Mouse (Mus musculus) ES-E14 (cell line): ENCODE results near the gene Xrcc5. TPM values are rescaled to one million over a fixed set of nuclear protein-coding genes. Genes with fewer than 3 reads are reported as not detected.

ENCODE experiments used
- DNase-seq: peaks from one replicate; pipeline ENCODE4 v3.0.0-alpha.2; 2013; ENCODE audit warnings: low read depth, low spot score
- H3K27ac ChIP-seq: 2 replicates; pipeline ENCODE4 v1.5.1; 2012; ENCODE audit warnings: low read depth, mild to moderate bottlenecking, low read length, moderate library complexity, mixed read lengths; ENCODE audit not compliant: poor library complexity, insufficient read depth, severe bottlenecking
- H3K36me3 ChIP-seq: 2 replicates; pipeline ENCODE4 v1.6.1; 2012; ENCODE audit warnings: mild to moderate bottlenecking, low read length, moderate library complexity, mixed read lengths; ENCODE audit not compliant: control insufficient read depth, poor library complexity, insufficient read depth, severe bottlenecking
- H3K4me1 ChIP-seq, 2 experiments: fragments of 150-350 bp in 1 of 2; sonication (generic) in 1 of 2; 2 replicates each; pipeline ENCODE4 v1.6.1; 2012; ENCODE audit warnings: low read length in 2 of 2, mild to moderate bottlenecking in 1 of 2, mixed read lengths in 1 of 2; ENCODE audit not compliant: control insufficient read depth in 2 of 2, insufficient read depth in 2 of 2, poor library complexity in 1 of 2
- H3K4me3 ChIP-seq, 2 experiments: fragments of 150-350 bp in 1 of 2; sonication (generic) in 1 of 2; 2 replicates each; pipeline ENCODE4 v1.5.1; 2012; ENCODE audit warnings: low read length in 2 of 2, low read depth in 1 of 2, mild to moderate bottlenecking in 1 of 2, mixed read lengths in 1 of 2; ENCODE audit not compliant: insufficient read depth in 1 of 2, poor library complexity in 1 of 2, severe bottlenecking in 1 of 2
- H3K9ac ChIP-seq: 2 replicates; pipeline ENCODE4 v1.6.1; 2012; ENCODE audit warnings: low read depth, mild to moderate bottlenecking, low read length, mixed read lengths; ENCODE audit not compliant: poor library complexity, insufficient read depth, severe bottlenecking
- H3K9me3 ChIP-seq: fragments of 150-350 bp; sonication (generic); 2 replicates; pipeline ENCODE4 v1.6.1; 2012; ENCODE audit warnings: low read depth, mild to moderate bottlenecking, low read length; ENCODE audit not compliant: control insufficient read depth, insufficient read depth
- CHD2 ChIP-seq: IDR thresholded peaks from 2 replicates; pipeline ENCODE4 v1.6.1; 2014; ENCODE audit warnings: mild to moderate bottlenecking, low read depth, low read length, inconsistent platforms
- HCFC1 ChIP-seq: IDR thresholded peaks from 2 replicates; pipeline ENCODE4 v1.6.1; 2012; ENCODE audit warnings: low read length, inconsistent platforms, borderline replicate concordance; ENCODE audit not compliant: insufficient read depth
- MAFK ChIP-seq: IDR thresholded peaks from 2 replicates; pipeline ENCODE4 v1.6.1; 2014; ENCODE audit warnings: mild to moderate bottlenecking, low read depth, low read length, inconsistent platforms; ENCODE audit not compliant: insufficient read depth
- ZC3H11A ChIP-seq: IDR thresholded peaks from 2 replicates; pipeline ENCODE4 v1.6.1; 2012; ENCODE audit warnings: low read depth, mild to moderate bottlenecking, inconsistent platforms, low read length, borderline replicate concordance
- ZNF384 ChIP-seq: IDR thresholded peaks from 2 replicates; pipeline ENCODE4 v1.6.1; 2012; ENCODE audit warnings: low read depth, low read length, inconsistent platforms
- in situ Hi-C, 2 experiments: fragments of 600-800 bp; cut with MboI; formaldehyde crosslinking; loops; one replicate each; pipeline ENCODE4 v1.15.1; 2025; ENCODE audit warnings: low sequenced_read_pairs in 2 of 2, inconsistent platforms in 1 of 2; ENCODE audit not compliant: unreplicated experiment in 2 of 2
- total RNA-seq: library from RNA; depleted of rRNA; stranded (reverse); fragments of 300-350 nt; gene quantifications from 2 replicates; pipeline ENCODE4 v1.2.3, GENCODE M21; 2012

The Xrcc5 gene
- total RNA-seq, 1 experiment, result 72.0 TPM

DNA sequence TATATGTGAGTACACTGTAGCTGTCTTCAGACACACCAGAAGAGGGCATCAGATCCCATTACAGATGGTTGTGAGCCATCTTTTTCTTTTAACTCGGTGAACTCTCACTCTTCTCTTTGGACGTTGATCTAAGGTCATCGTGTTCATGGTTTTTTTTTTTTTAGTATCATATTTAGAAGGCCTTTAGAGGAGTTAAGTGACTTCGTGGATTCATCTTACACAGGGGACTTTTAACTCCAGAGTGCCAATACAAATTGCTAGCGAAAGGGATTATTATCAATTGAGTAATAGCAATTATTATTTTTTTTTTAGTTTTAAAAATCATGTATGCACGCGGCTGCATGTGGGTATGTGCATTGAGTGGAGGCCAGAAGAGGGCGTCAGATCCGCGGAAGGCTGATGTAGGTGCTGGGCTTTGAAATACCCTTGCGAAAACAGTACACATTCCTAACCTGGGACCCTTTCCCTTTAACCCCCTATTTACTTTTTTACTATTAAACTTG is 491 bp upstream of the Xrcc5 start:
- peak overlapping the region; percentile 78; the same call in 1 of the 2 replicates for H3K27ac ChIP-seq
- H3K4me1 ChIP-seq, result peaks cover 2 to 4% of the 10 kb centered on the region in 2 experiments; a peak in 1 of 4 replicates
- H3K9ac ChIP-seq, result peak overlapping the region; percentile 35; the same call in 1 of the 2 replicates
- no peaks in the 10 kb centered on the region for H3K9me3 ChIP-seq
- no peak for TF ChIP-seq CHD2
- TF ChIP-seq ZC3H11A, result no peak
- TF ChIP-seq HCFC1, result no peak
- no peak for TF ChIP-seq ZNF384
- no peak for TF ChIP-seq MAFK
- H3K36me3 ChIP-seq, result peaks cover under 1% of the 10 kb centered on the region; the same call in 1 of the 2 replicates
- DNase-seq, result no peak
- in situ Hi-C loops, result no loop called here
- peak overlapping the region; percentile 81 to 89; a peak in 3 of 4 replicates for H3K4me3 ChIP-seq

DNA sequence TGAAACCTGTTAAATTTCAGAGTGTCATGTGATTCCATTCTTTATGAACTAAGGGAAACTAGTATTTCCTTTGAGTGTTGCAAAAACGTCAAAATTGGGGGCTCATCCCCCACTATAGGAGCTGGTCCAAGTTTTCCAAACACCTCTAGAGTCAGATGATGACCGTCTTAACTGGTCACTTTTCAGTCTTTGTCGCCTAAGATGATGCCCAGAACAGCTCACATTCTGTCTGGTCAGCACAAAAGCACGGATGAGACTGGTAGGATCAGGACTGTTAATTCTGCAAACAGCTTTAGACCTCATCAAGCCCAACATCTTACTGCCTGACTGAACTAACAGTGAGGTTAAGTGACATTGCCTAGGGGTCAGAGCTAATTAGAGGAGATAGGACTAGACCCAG is 1.7 kb downstream of the Xrcc5 start:
- in situ Hi-C loops, result no loop called here
- Histone ChIP-seq H3K36me3 (peaks cover 4% of the 10 kb centered on the region; the same call in 1 of the 2 replicates), H3K9me3 (no peaks in the 10 kb centered on the region), H3K4me3 (no peak overlapping the region), H3K27ac (no peak overlapping the region; the same call in 1 of the 2 replicates), H3K4me1 (peaks cover 2 to 10% of the 10 kb centered on the region in 2 experiments; a peak in 2 of 4 replicates), H3K9ac (no peak overlapping the region)
- TF ChIP-seq MAFK (peak; percentile 68), CHD2 (no peak)
- no peak for DNase-seq

- Histone ChIP-seq H3K27ac (no peak overlapping the region), H3K4me3 (no peak overlapping the region), H3K9ac (no peak overlapping the region), H3K4me1 (peaks cover 6 to 11% of the 10 kb centered on the region in 2 experiments; a peak in 3 of 4 replicates), H3K36me3 (peaks cover 5% of the 10 kb centered on the region; the same call in 1 of the 2 replicates), H3K9me3 (no peaks in the 10 kb centered on the region)
- no peak for DNase-seq
- in situ Hi-C loops, result no loop called here
- TF ChIP-seq ZC3H11A, result no peak
- TF ChIP-seq CHD2, result no peak
- no peak for TF ChIP-seq MAFK
- no peak for TF ChIP-seq ZNF384
These were observed 2.7 kb downstream of the Xrcc5 start for GRCm38 (mm10) chr1:72309744-72310424.

GRCm38 (mm10) chr1:72312701-72313398 is 5.6 kb downstream of the Xrcc5 start:
- Histone ChIP-seq H3K4me1 (peaks cover 4 to 11% of the 10 kb centered on the region in 2 experiments; a peak in 3 of 4 replicates), H3K4me3 (peak overlapping the region; percentile 27 to 37), H3K9me3 (no peaks in the 10 kb centered on the region), H3K9ac (no peak overlapping the region; the same call in 1 of the 2 replicates), H3K27ac (peak overlapping the region; percentile 83; the same call in 1 of the 2 replicates), H3K36me3 (peaks cover 20% of the 10 kb centered on the region)
- in situ Hi-C loops, result no loop called here
- no peak for TF ChIP-seq CHD2
- DNase-seq, result peak; percentile 62
